Mouse (Mus musculus) ovary, postnatal 36 days (tissue): ENCODE measurements around the gene Teddm2.
"Not testable (repeated sequence)": the region's sequence is repeated elsewhere in the genome, so short reads cannot be mapped to it uniquely, and the experiment has no call there.

Experiments used
- DNase-seq: peaks from one replicate; pipeline ENCODE4 v3.0.0; 2022; ENCODE audit warnings: low spot score, mixed read lengths

The Teddm2 gene

DNA sequence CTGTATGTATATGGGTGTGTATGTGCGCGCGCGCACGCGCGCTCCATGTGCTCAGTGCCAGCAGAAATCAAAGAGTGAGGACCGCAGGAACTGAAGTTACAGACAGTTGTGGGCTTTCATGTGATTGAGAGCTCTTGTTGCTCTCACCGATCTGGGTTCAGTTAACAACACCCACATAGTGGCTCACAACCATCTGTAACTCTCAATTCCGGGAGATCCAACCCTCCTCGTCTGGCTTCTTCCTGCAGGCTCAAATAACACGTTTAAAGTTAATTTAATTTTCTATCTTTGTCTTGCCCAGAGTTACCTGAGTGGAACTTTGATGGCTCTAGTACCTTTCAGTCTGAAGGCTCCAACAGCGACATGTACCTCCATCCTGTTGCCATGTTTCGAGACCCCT, 4.2 kb upstream of the Teddm2 start:
- no peak for DNase-seq

DNA sequence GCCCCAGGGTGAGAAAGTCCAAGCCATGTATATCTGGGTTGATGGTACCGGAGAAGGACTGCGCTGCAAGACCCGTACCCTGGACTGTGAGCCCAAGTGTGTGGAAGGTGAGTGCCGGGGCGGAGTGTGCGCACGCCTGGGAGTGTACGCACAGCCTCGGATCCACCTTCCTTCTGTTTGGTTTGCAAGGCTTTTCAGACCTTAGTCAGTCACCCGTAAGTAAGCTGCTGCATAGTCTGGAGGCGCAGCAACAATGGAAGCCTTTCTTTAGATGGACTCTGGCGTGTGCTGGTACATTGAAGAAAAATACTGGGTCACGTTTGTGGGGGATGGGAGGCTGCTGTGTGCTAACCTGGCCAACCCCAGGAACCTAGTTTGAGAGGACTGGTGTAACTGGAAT, 3.0 kb upstream of the Teddm2 start:
- no peak for DNase-seq

DNA sequence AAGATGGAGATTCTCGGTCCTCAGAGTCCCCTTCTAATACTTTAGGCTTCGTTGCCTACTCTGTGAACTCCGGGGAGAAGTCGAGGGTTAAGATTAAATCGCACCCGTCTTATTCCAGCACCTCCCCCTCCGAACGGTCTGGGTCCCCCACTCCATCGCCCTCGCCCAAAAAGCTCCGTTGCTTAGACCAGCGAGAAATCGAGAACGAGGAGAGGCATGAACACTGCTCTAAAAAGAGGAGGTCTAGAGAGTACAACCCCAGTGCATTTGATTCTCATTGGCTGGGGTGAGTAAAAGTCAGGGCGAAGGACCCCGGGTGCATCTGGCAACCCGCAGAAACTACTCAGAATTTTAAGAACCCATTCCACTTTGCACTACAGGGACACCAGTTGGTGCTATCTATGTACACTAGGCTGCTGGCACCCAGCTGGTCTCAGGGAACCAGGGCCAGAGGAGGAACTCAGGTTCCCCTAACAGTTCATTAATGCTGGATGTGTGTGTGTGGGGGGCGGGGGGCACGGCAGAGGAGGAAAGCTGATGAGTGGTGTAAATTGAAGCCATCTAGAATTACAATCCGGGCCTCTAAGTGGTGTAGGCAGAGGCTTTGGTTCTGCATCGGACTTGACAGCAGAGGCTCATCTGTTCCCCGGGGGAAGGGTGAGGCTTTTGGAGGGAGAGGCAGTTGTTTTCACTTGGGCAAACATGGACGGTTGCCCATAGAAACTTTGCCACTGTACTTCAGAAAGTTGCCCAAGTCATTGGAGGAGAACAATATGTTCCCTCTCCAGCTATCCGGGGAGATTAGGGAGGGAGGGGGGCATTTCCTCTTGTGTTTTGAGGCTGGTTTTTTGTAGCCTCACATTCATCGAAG, 1.1 kb upstream of the Teddm2 start:
- peak; percentile 27 for DNase-seq

DNA sequence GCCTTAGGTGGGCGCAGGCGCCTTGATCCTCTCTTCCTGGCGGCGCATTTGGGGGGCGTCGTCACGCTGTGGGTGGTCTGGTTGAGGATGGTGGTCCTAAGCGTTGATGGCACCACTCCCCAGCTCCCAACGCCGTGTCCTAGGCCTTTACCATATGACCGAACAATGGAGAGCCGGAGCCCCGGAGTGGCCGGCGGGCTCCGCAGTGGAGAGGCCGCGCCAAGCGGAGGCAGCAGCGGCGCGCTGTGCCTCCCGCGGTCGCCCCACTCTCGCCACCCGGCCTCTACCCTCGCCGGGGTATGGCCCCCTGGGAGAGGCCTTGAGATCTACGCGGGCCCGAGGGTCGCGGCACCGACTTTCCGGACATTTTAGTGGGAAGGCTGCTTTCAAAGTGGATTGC, 353 bp upstream of the Teddm2 start:
- DNase-seq = no peak

DNA sequence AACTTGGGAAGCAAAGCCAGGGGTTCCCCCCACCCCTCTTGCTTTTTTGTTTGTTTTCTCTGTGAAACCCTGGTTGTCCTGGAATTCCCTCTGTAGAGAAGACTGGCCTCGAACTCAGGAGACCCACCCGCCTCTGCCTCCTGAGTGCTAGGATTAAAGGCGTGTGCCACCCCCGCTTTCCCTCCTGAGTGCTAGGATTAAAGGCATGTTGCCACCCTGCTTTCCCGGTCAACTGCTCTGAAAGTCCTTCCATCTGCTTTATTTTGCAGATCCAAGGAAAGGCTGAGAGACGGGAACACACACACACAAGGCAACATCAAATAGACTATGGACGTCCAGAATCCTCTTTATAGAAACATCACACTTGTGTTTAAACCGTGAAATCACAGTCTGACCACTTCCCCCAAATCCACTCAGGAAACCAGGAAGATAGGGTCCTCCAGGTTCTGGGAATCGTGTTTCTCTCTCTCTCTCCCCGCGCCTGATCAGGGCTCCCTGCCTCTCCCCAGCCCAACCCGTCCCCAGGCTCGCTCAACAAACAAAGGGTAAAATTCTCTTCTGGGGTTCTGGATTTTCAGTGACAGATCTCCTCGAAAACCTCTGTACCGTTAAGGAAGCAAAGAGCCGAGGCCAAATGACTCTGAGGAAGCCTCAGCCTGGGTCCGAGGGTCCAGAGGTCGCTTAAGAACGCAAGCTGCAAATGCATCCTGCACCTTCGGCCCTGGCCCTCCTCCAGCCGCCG, 868 bp downstream of the Teddm2 start:
- DNase-seq = no peak

DNA sequence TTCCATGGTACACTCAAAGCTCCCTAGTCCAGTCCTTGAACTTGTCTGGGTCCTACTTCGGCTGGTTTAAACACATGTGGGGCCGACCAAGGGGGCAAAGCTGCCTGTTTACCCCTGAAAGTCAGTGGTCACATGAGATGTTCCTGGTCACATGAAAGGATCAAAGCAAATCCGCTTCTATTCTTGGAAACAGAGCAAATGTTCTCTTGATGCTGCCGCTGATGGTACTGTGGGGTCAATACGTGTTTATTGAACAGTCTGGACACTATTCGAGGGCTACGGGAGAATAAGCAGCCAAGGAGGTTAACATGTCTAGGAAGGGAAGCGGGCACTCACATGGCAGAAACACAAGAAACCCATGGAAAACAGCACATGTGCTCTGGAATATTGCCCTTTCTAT, 2.8 kb downstream of the Teddm2 start:
- no peak for DNase-seq

GRCm38 (mm10) chr1:153894979-153895378, 5.0 kb downstream of the Teddm2 start:
- peak; percentile 49 for DNase-seq

GRCm38 (mm10) chr1:153894201-153894893, 5.7 kb downstream of the Teddm2 start:
- DNase-seq = no peak

GRCm38 (mm10) chr1:153893746-153894145, 6.3 kb downstream of the Teddm2 start:
- DNase-seq = no peak

- no peak for DNase-seq
Measured at GRCm38 (mm10) chr1:153891442-153891841, 8.6 kb downstream of the Teddm2 start, which contains the start of gene Teddm1a. Gene Teddm1a (plus strand): TSS chr1:153891742.

- DNase-seq = no peak
Measured at GRCm38 (mm10) chr1:153890121-153890520, 9.9 kb downstream of the Teddm2 start.

DNA sequence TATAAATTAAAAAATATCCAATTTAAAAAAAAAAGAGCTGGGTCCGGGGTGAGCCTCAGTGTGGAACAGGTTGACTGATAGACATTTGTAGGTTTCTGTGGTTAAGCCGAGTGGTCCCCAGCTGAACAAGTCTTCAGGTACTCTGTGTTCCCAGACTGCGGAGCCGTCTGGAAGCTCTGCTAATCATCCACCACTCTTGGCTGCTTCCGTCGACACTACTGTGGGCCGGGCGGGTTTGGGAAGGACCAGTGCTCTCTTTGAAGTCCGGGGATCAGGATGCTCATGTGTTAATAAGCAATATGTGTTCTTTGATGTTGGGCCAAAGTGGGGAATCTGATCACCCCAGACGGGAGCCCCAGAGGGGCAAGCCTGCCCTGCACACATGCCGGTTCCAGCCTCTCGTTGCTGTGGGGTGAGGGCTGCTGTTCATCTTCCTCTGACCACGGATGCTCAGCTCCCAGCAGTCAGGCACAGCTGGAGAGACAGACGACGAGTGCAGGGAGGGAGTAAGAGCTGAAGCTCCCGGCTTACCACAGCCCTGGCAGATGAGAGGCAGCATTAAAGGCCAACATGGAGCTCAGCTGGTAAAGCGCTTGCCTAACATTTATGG, 13.9 kb downstream of the Teddm2 start:
- DNase-seq = no peak

DNA sequence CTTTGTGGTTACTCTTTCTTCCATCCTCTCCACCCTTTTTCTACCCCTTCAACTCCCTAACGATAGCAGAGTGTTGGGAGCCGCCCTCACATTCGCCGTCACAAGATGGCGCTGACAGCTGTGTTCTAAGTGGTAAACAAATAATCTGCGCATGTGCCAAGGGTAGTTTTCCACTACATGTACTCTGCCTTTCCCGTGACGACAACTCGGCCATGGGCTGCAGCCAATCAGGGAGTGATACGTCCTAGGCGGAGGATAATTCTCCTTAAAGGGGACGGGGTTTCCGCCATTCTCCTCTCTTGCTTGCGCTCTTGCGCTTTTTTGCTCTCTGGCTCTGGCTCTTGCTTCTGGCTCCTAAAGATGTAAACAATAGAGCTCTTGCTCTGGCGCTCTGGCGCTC, 19.6 kb downstream of the Teddm2 start:
- not testable (repeated sequence) for DNase-seq

DNA sequence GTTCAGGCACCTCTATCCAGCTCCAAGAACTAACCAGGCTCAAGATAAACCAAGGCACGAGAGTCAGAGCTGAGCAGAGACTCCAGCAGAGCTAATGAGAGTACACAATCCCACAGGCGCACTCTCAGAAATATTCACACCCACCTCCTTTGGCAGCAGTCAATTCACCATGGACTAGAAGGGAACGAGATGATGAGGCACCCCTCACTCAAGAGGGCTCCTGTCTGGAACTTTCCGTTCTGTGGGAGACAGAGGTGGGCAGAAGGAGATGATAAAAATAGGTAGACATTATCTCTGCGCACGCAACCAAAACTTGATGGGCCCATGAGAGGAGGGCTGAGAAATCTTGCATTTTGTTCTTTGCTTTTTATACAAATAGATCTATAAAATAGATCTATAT, 26.0 kb downstream of the Teddm2 start, which contains the start of gene Teddm1b:
Teddm1b (plus strand) TSS at position 301 of the 400 bp plus-strand sequence.
- DNase-seq = no peak

DNA sequence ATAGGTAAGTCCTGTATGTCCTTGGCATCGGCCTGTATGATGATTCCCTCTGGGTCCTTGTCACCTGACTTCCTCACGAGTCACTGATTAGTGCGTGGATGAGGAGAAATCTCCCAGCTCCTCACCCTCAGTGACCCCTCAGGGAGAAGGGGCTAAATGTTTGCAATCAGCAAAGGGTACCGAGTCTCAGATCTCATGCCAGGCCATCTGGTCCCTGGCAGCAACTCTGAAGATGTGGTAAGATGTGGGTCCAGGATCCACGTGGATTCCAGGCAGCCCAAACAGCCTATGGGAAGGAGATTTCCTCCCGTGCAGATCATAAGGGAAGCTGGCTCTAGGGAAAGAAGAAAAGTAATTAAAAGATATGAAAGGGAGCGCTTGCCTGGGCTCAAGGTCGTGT, 44.1 kb downstream of the Teddm2 start:
- no peak for DNase-seq

- DNase-seq = not testable (repeated sequence)
Measured at GRCm38 (mm10) chr1:153852696-153853095, 47.3 kb downstream of the Teddm2 start.

DNA sequence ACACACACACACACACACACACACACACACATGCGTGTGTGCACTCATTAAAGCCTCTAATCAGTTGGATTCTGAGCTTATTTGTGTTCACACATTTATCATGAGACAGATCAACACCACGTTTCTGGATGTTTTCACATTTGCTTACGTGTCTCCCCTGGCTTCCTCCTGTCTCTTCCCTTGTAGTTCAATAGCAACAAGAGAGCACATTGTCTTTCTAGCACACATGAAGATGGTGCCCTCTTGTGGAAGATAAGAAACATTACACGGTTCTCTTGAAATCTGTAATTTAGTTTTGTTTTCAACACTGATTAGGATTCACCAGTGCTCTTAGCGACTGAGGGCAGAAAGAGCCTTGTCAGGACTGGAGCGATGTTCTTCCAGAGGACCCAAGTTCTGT, 53.2 kb downstream of the Teddm2 start:
- no peak for DNase-seq

DNA sequence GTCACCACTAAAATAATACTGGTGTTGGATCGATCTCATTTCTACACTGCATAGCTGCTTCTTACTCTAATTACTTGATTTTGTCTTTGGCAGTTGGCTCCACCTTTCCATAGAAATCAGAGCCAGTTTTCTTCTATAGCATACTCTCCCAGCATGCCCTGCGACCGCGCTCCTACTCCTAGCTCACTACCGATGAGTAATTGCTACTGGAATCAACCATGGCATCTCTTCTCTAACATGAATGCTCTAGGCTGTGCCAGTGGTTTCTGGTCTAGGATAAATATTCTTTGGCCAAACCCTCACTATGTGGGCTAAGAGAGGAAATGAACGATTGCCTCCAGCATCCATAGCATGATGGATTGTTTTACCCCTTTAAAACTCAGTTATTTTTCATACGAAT, 53.6 kb downstream of the Teddm2 start:
- DNase-seq = no peak

DNA sequence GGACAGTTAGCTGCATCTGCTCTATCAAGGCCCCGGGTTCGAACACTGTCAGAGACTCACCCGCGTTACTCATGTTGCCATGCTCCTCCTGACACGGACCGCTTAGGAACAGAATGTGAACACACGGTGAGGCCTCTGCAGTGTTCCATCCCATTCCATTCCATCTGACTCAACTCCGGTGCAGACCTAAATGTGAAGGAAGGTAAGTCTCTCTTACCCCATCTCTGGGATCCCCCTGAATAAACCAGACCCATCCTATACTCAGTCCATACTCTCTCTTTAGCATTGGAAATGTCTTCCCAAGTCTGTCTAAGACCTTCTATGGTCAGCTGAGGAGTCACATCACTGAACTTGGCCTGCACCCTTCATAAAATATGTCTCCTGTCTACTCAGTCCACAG, 56.0 kb downstream of the Teddm2 start, which contains the start of gene Rgsl1:
Rgsl1 (minus strand) TSS at position 101 of the 400 bp plus-strand sequence.
- no peak for DNase-seq

DNA sequence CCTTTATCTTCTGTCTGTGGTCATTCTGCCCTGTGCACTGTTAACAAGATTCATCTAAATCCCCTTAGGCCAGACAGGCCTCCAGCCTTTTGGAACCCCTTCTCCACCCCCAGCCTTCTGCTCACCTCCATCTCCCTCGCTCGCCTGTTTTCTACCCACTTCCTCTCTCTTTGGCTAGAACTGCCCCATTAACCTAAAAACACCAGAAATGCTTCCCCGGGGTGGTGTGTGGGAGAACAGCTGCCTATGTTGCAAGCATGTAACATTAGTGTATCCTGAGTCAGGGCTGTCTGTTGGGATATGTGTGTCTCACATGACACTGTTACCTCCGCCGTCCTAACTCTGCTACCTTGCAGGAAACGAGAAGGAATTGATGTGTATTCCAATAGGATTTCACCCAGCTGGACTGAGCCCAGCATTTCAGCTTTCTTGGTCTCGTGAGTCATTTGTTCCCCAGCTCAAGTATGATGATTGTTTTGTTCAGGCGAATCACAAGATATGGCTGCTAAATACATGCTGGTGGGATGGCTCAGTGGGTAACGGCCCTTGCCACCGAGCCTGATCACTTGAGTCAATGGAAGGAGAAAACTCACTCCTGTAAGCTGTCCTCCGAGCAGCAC, 57.8 kb downstream of the Teddm2 start:
- DNase-seq = no peak

DNA sequence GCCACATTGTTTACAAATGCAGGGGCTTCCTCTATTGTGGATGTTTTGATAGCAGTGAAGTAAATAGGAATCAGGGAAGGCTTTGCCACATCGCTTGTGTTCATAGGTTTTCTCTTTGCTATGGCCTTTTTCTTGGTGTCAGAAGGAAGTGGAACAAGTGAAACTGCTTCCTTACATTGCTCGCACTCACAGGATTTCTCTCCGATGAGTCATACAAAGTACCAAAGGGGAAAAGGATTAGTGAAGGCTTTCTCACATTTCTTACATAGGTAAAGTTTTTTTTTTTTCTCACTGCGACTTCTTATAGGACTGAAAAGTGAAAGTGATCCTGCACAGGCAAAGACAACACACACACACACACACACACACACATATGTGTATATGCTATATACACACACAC, 64.0 kb downstream of the Teddm2 start:
- DNase-seq = no peak

DNA sequence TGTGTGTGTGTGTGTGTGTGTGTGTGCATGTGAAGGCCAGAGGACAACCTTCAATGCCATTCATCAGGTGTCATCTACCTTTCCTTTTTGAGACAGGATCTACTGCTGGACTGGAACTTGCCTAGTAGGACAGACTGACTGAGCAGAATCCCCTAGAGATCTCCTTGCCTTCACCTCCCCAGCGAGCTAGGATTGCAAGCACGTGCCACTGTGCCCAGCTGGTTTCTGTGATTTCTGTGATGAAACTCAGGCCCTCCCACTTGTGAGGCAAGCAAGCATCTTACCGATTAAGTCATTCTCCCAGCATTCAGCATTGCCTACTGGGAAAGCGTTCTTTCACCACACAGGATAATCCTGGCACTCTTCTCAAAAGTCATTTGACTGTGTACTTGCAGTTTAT, 69.3 kb downstream of the Teddm2 start:
- no peak for DNase-seq
